Mouse (Mus musculus) cerebellum, adult 2 months (tissue): ENCODE data around the gene Nudt15. TPM values are rescaled to one million over a fixed set of nuclear protein-coding genes. Genes with fewer than 3 reads are reported as not detected.
A peak's percentile ranks its signal among the peaks of the same experiment; 100 is the strongest.
"Not testable (repeated sequence)": the region's sequence is repeated elsewhere in the genome, so short reads cannot be mapped to it uniquely, and the experiment has no call there.

ENCODE experiments used
- DNase-seq, 2 experiments: peaks; one replicate each; pipeline ENCODE4 v3.0.0; 2021
- H3K27ac ChIP-seq: fragments of 200-500 bp; 2 replicates; pipeline ENCODE4 v1.5.1; 2012; ENCODE audit warnings: low read length, control low read depth, inconsistent platforms; ENCODE audit not compliant: insufficient read depth
- H3K27me3 ChIP-seq: fragments of 200-500 bp; 2 replicates; pipeline ENCODE4 v1.6.1; 2012; ENCODE audit warnings: inconsistent platforms, mild to moderate bottlenecking, low read length, moderate library complexity; ENCODE audit not compliant: control insufficient read depth, insufficient read depth
- H3K4me1 ChIP-seq: fragments of 200-500 bp; 2 replicates; pipeline ENCODE4 v1.6.1; 2011; ENCODE audit warnings: low read length; ENCODE audit not compliant: control insufficient read depth, insufficient read depth
- H3K4me3 ChIP-seq: fragments of 200-500 bp; replicated peaks from 2 replicates; pipeline ENCODE3; 2011; ENCODE audit warnings: mild to moderate bottlenecking, low read depth, low read length, control low read depth; ENCODE audit not compliant: insufficient read depth
- CTCF ChIP-seq: fragments of 200-500 bp; IDR thresholded peaks from 2 replicates; pipeline ENCODE4 v1.5.1; 2011; ENCODE audit warnings: low read depth, mild to moderate bottlenecking, control low read depth, low read length, moderate library complexity, borderline replicate concordance; ENCODE audit not compliant: insufficient read depth
- POLR2A ChIP-seq: fragments of 200-500 bp; IDR thresholded peaks from 2 replicates; pipeline ENCODE4 v1.6.1; 2011; ENCODE audit warnings: low read length, control low read depth, borderline replicate concordance; ENCODE audit not compliant: insufficient read depth
- WGBS: fragments of 180-500 bp; shearing (Covaris S2); methylation state at CpG from one replicate; pipeline ENCODE4 v1.1.7; 2018; 5-methylcytosine and 5-hydroxymethylcytosine counted together
- polyA plus RNA-seq: library from polyadenylated mRNA; depleted of rRNA; stranded (reverse); fragments of >200 nt; gene quantifications from 2 replicates; pipeline ENCODE4 v1.2.3, GENCODE M21; 2012; rRNA removed

Gene Nudt15
- polyA plus RNA-seq = 4.6 and 5.0 TPM in 2 replicates

DNA sequence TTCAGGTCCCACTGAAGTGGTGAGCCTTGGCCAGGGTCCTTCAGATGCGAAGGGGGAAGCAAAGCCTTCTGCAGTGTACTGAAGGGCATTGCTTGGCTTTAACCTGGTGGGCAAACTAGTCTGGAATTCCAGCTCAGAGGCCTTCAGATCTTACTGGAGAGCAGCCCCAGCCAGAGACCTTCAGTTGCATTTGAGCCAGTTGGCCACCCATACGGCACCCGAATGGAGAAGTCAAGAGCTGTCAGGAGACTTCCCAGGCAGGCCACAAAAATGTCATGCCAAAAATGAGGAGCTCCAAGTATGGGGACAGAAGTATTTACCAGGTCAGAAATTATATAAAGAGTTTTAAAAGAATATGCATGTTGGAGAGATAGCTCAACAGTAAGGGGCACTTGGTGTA lies at the start of gene Nudt15:
Nudt15 (minus strand) TSS at position 192 of the 400 bp plus-strand sequence.
- Histone ChIP-seq H3K27me3 (no peaks in the 10 kb centered on the region), H3K4me3 (no peak within 1 kb of the TSS), H3K4me1 (no peaks in the 10 kb centered on the region), H3K27ac (no peak within 1 kb of the TSS)
- DNase-seq = no peak
- WGBS = 80% methylated on average over 3 of the region's 3 CpGs
- TF ChIP-seq POLR2A (no peak), CTCF (no peak)

- 71% methylated on average over 1 of the region's 1 CpGs for WGBS
- DNase-seq = no peak
Observed at GRCm38 (mm10) chr14:73592166-73592565, 44.1 kb upstream of the Nudt15 start.

GRCm38 (mm10) chr14:73588080-73588479 lies 40.0 kb upstream of the Nudt15 start:
- Histone ChIP-seq H3K27me3 (no peaks in the 10 kb centered on the region), H3K27ac (no peak overlapping the region), H3K4me1 (no peaks in the 10 kb centered on the region), H3K4me3 (no peak overlapping the region)
- WGBS = 83% methylated on average over 1 of the region's 1 CpGs
- DNase-seq = no peak
- TF ChIP-seq CTCF = 0 out of 2 replicates have a peak, but pooled peaks have one; percentile 13
- no peak for TF ChIP-seq POLR2A

More at GRCm38 (mm10) chr14:73592166-73592565, 44.1 kb upstream of the Nudt15 start:
- TF ChIP-seq CTCF = no peak
- no peak for TF ChIP-seq POLR2A
- H3K27ac ChIP-seq = no peak overlapping the region
- no peaks in the 10 kb centered on the region for H3K4me1 ChIP-seq
- H3K4me3 ChIP-seq = no peak overlapping the region
- no peaks in the 10 kb centered on the region for H3K27me3 ChIP-seq

DNA sequence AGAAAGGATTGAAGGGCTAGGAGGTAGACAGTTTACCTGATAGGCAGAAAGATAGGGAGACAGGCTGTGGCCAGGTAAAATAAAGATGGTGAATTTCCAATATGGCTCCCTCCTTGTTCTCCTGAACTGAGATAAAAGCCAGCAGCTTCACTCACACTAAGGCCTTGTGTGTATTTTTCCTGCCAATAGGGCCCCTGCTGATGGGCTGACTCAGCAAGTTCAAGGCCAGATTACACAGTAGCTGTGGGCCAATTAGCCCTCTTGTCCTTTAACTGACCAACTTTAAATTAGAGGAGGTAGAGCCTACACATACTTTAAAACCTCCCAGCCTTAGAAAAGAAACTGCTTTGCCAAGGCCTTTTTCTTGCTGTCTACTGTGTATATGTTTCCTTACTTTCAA lies 28.3 kb upstream of the Nudt15 start:
- H3K4me3 ChIP-seq = no peak overlapping the region
- no peak overlapping the region for H3K27ac ChIP-seq
- TF ChIP-seq POLR2A (no peak), CTCF (no peak)
- no peaks in the 10 kb centered on the region for H3K27me3 ChIP-seq
- H3K4me1 ChIP-seq = no peaks in the 10 kb centered on the region
- DNase-seq = no peak

DNA sequence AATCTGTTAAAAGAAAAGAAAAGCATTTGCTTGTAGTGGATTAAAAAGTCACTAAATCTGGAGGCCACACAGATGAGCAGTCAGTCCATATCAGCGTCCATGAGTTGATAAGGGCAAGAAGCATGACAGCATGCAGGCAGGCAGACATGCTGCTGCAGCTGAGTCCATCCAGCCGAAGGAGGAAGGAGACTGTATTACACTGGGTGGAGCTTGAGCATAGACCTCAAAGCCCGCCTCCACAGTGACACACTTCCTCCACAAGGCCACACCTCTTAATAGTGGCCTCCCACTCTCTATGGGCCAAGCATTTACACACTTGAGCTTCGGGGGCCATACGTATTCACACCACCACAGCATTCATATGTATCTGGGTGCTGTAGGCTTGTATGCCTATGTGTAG lies 26.0 kb upstream of the Nudt15 start:
- Histone ChIP-seq H3K4me3 (no peak overlapping the region), H3K27ac (no peak overlapping the region), H3K4me1 (no peaks in the 10 kb centered on the region), H3K27me3 (no peaks in the 10 kb centered on the region)
- no peak for DNase-seq
- 91% methylated on average over 5 of the region's 5 CpGs for WGBS
- TF ChIP-seq CTCF = no peak
- no peak for TF ChIP-seq POLR2A

DNA sequence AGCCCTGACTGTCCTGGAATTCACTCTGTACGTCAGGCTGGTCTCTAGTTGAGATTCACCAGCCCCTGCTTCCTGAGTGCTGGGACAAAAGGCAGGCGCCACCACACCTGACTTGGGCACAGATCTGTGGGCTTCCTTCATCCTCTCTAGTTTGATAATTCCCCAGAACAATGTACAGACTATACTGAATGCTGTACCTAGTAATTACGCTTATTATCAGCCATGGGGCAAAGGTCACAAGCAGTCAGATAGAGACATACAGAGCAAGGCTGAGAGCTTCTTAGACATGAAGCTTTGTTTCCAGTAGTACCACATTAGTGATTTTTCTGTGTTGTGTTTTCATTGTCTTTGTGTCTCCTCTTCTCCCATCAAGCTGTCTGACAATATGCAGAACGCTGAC lies 23.1 kb upstream of the Nudt15 start:
- H3K27me3 ChIP-seq = no peaks in the 10 kb centered on the region
- no peaks in the 10 kb centered on the region for H3K4me1 ChIP-seq
- 94% methylated on average over 4 of the region's 4 CpGs for WGBS
- H3K27ac ChIP-seq = no peak overlapping the region
- TF ChIP-seq CTCF (no peak), POLR2A (no peak)
- no peak for DNase-seq
- H3K4me3 ChIP-seq = no peak overlapping the region

GRCm38 (mm10) chr14:73569831-73570230 lies 21.8 kb upstream of the Nudt15 start:
- not testable (repeated sequence) for DNase-seq, H3K4me1 ChIP-seq, H3K4me3 ChIP-seq, H3K27ac ChIP-seq, H3K27me3 ChIP-seq
- 85% methylated on average over 4 of the region's 4 CpGs for WGBS

DNA sequence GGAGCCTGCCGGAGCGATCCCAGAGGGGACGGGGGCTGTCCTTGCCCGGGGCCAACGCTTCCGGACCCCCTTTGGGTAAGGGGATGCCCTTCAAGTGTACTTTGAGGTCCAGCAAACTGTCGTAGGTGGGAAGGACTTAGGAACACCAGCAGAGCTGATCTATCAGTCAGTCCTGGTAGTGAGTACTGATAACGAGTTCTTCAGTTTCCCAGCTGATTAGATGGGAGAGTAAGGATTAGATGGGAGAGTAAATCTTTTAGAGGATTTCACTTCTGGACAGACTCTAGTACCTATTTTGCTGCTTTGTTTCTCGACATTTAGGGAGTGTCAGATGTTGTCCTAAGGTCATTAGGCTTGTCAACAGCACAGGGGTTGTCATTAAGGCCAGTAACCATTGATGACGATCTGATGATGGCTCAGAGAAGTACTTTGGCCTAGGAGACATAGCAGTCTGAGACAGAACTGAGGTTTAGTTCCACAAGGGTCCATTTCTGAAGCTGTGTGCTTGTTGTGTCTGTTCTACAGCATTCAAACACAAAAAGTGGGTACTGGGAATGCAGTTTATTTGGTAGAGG lies 5.2 kb upstream of the Nudt15 start:
- no peak for TF ChIP-seq CTCF
- no peak for DNase-seq
- Histone ChIP-seq H3K4me3 (peak overlapping the region; percentile 75), H3K27me3 (no peaks in the 10 kb centered on the region), H3K27ac (peak overlapping the region; percentile 68), H3K4me1 (peaks cover 2% of the 10 kb centered on the region; the same call in 1 of the 2 replicates)
- 1% methylated on average over 10 of the region's 10 CpGs for WGBS
